Mouse (Mus musculus): ENCODE data around the gene Gm10135. TPM values are rescaled to one million over a fixed set of nuclear protein-coding genes. Genes with fewer than 3 reads are reported as not detected.
A peak's percentile ranks its signal among the peaks of the same experiment; 100 is the strongest.

Gm10135 gene
- total and polyA plus RNA-seq, 3 experiments, result not detected

DNA sequence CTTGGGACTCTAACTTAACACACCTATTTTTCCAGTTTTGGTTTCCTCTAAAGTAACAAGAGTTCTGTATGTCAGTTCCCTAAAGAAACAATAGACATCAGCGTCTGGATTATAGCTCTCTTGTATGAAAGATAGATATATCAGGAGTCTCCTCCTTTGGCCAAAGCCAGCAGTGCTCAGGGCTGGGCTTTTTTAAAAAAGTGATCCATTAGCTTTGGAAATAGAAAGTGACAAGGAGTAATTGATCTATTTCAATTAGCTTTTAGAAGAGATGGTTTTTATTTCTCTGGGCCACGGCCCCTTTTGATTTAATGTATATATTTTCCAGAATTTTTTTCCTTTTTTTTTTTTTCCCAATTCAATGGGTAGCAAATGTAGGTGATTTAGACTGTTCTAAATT lies 20.4 kb upstream of the Gm10135 start:
- Histone ChIP-seq H3K4me3 (no peak overlapping the region), H3K36me3 (ENCODE audit: control insufficient read depth, insufficient read depth, low read length) (no peaks in the 10 kb centered on the region), H3K9ac (ENCODE audit: low read depth, low read length) (no peak overlapping the region), H3K27ac (no peak overlapping the region), H3K79me2 (replicated peaks; ENCODE audit: control insufficient read depth, insufficient read depth, low read length) (no peaks in the 10 kb centered on the region), H3K4me1 (ENCODE audit: control insufficient read depth, insufficient read depth, low read length) (no peaks in the 10 kb centered on the region), H3K27me3 (ENCODE audit: control insufficient read depth, insufficient read depth, low read length) (no peaks in the 10 kb centered on the region)
- intact Hi-C loops (cut with DNase I), result no loop called here
- TF ChIP-seq EP300 (IDR thresholded peaks at IDR 0.05; ENCODE audit: insufficient read depth, low read depth, low read length), result no peak
- TF ChIP-seq POLR2A (IDR thresholded peaks at IDR 0.05; ENCODE audit: insufficient read depth, low read depth, low read length), result no peak
- no peak for TF ChIP-seq CTCF (IDR thresholded peaks at IDR 0.05)
- no peak for DNase-seq
- 67% methylated on average over 2 of the region's 2 CpGs for WGBS

DNA sequence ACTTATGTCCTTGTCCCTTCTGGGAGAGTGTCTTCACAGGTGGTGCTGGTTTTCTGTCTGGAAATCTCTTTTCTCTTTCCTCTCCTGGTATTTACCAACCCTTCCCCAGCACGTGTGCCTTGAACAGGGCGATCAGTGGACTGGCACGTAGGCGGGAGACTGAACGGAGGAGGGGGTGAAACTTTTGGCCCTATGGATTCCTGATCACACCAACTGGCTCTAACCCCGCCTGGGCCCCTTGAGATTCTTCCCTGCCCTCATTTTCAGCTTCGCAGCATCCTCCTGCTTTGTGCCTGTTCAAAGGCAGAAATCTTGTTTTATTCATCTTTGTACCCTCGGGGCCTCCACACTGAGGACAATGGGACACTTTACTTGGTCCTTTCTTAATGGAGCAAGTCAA lies 19.9 kb upstream of the Gm10135 start:
- no peaks in the 10 kb centered on the region for H3K79me2 ChIP-seq (replicated peaks; ENCODE audit: control insufficient read depth, insufficient read depth, low read length)
- WGBS, result 83% methylated on average over 8 of the region's 8 CpGs
- intact Hi-C loops (cut with DNase I), result no loop called here

GRCm38 (mm10) chr5:72992474-72992873 lies 18.0 kb upstream of the Gm10135 start:
- no peaks in the 10 kb centered on the region for H3K4me1 ChIP-seq (ENCODE audit: control insufficient read depth, insufficient read depth, low read length)
- no peak for DNase-seq
- WGBS, result 69% methylated on average over 1 of the region's 1 CpGs
- H3K79me2 ChIP-seq (replicated peaks; ENCODE audit: control insufficient read depth, insufficient read depth, low read length), result no peaks in the 10 kb centered on the region
- no peak for TF ChIP-seq CTCF (IDR thresholded peaks at IDR 0.05)
- TF ChIP-seq EP300 (IDR thresholded peaks at IDR 0.05; ENCODE audit: insufficient read depth, low read depth, low read length), result no peak
- TF ChIP-seq POLR2A (IDR thresholded peaks at IDR 0.05; ENCODE audit: insufficient read depth, low read depth, low read length), result no peak
- H3K27ac ChIP-seq, result no peak overlapping the region
- no peaks in the 10 kb centered on the region for H3K36me3 ChIP-seq (ENCODE audit: control insufficient read depth, insufficient read depth, low read length)
- intact Hi-C loops (cut with DNase I), result no loop called here
- no peak overlapping the region for H3K4me3 ChIP-seq
- no peak overlapping the region for H3K9ac ChIP-seq (ENCODE audit: low read depth, low read length)
- no peaks in the 10 kb centered on the region for H3K27me3 ChIP-seq (ENCODE audit: control insufficient read depth, insufficient read depth, low read length)

More for the DNA sequence above, 19.9 kb upstream of the Gm10135 start:
- Histone ChIP-seq H3K9ac (ENCODE audit: low read depth, low read length) (no peak overlapping the region), H3K36me3 (ENCODE audit: control insufficient read depth, insufficient read depth, low read length) (no peaks in the 10 kb centered on the region), H3K27me3 (ENCODE audit: control insufficient read depth, insufficient read depth, low read length) (no peaks in the 10 kb centered on the region), H3K27ac (no peak overlapping the region), H3K4me1 (ENCODE audit: control insufficient read depth, insufficient read depth, low read length) (no peaks in the 10 kb centered on the region), H3K4me3 (no peak overlapping the region)
- DNase-seq, result no peak
- no peak for TF ChIP-seq EP300 (IDR thresholded peaks at IDR 0.05; ENCODE audit: insufficient read depth, low read depth, low read length)
- TF ChIP-seq POLR2A (IDR thresholded peaks at IDR 0.05; ENCODE audit: insufficient read depth, low read depth, low read length), result no peak
- no peak for TF ChIP-seq CTCF (IDR thresholded peaks at IDR 0.05)

- DNase-seq, result no peak
- no peak for TF ChIP-seq CTCF (IDR thresholded peaks at IDR 0.05)
- no peak for TF ChIP-seq POLR2A (IDR thresholded peaks at IDR 0.05; ENCODE audit: insufficient read depth, low read depth, low read length)
- no peak for TF ChIP-seq EP300 (IDR thresholded peaks at IDR 0.05; ENCODE audit: insufficient read depth, low read depth, low read length)
- Histone ChIP-seq H3K4me3 (no peak overlapping the region), H3K27ac (no peak overlapping the region), H3K36me3 (ENCODE audit: control insufficient read depth, insufficient read depth, low read length) (no peaks in the 10 kb centered on the region), H3K9ac (ENCODE audit: low read depth, low read length) (no peak overlapping the region), H3K4me1 (ENCODE audit: control insufficient read depth, insufficient read depth, low read length) (no peaks in the 10 kb centered on the region), H3K79me2 (replicated peaks; ENCODE audit: control insufficient read depth, insufficient read depth, low read length) (no peaks in the 10 kb centered on the region), H3K27me3 (ENCODE audit: control insufficient read depth, insufficient read depth, low read length) (no peaks in the 10 kb centered on the region; the same call in 1 of the 2 replicates)
- intact Hi-C loops (cut with DNase I), result no loop called here
- 73% methylated on average over 8 of the region's 8 CpGs for WGBS
Measured at GRCm38 (mm10) chr5:72989756-72990155, 15.3 kb upstream of the Gm10135 start.

DNA sequence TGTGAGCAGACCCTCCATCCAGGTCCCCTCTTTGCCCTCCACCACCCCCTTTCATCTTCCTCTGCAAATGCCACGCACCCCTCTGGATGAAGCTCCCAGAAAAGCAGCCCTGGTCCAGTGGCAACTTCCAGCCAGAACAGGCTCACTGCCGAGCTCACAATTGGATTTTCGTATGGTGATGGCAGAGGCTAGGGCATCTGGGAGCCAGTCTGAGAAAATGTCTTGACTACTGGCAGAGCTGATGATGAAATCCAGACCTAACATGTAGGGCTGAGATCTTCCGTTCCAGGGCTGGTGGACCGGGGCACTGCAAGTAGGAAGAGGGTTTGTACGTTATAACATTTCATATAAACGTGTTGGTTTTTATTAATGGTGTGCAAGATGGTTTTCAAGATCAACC lies 13.3 kb upstream of the Gm10135 start:
- Histone ChIP-seq H3K4me3 (no peak overlapping the region), H3K27ac (no peak overlapping the region), H3K9ac (ENCODE audit: low read depth, low read length) (no peak overlapping the region), H3K79me2 (replicated peaks; ENCODE audit: control insufficient read depth, insufficient read depth, low read length) (no peaks in the 10 kb centered on the region), H3K4me1 (ENCODE audit: control insufficient read depth, insufficient read depth, low read length) (no peaks in the 10 kb centered on the region), H3K36me3 (ENCODE audit: control insufficient read depth, insufficient read depth, low read length) (no peaks in the 10 kb centered on the region), H3K27me3 (ENCODE audit: control insufficient read depth, insufficient read depth, low read length) (no peaks in the 10 kb centered on the region; the same call in 1 of the 2 replicates)
- TF ChIP-seq EP300 (IDR thresholded peaks at IDR 0.05; ENCODE audit: insufficient read depth, low read depth, low read length), result no peak
- no peak for TF ChIP-seq POLR2A (IDR thresholded peaks at IDR 0.05; ENCODE audit: insufficient read depth, low read depth, low read length)
- TF ChIP-seq CTCF (IDR thresholded peaks at IDR 0.05), result no peak
- WGBS, result 83% methylated on average over 7 of the region's 7 CpGs
- intact Hi-C loops (cut with DNase I), result no loop called here
- DNase-seq, result no peak

DNA sequence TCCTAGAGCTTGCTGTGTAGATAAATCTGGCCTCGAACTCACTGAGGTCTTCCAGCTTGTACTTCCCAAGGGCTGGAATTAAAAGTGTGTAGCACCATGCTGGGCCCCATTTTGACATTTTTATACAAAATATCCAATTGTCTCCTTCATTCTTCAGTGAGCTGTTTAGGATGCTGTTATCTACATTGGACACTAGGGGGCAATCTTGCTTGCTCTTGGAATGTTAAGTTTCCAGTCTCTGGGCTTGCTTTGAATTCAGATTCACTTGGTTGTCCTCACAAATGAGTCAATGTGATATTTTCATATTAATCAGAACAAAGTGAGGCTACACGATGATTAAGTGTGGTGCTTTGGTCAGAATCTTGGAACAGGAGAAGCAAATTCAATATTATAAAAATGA lies 9.6 kb upstream of the Gm10135 start:
- Histone ChIP-seq H3K79me2 (replicated peaks; ENCODE audit: control insufficient read depth, insufficient read depth, low read length) (no peaks in the 10 kb centered on the region), H3K4me3 (no peak overlapping the region), H3K27me3 (ENCODE audit: control insufficient read depth, insufficient read depth, low read length) (no peaks in the 10 kb centered on the region; the same call in 1 of the 2 replicates), H3K4me1 (ENCODE audit: control insufficient read depth, insufficient read depth, low read length) (no peaks in the 10 kb centered on the region), H3K9ac (ENCODE audit: low read depth, low read length) (no peak overlapping the region), H3K27ac (no peak overlapping the region), H3K36me3 (ENCODE audit: control insufficient read depth, insufficient read depth, low read length) (no peaks in the 10 kb centered on the region)
- TF ChIP-seq POLR2A (IDR thresholded peaks at IDR 0.05; ENCODE audit: insufficient read depth, low read depth, low read length) (no peak), CTCF (IDR thresholded peaks at IDR 0.05) (peak; percentile 96)
- DNase-seq, result no peak
- 4% methylated on average over 2 of the region's 2 CpGs for WGBS
- intact Hi-C loops (cut with DNase I), result loop anchor here (2.0 to 5.0 kb wide), 3 partner anchors 87 to 397 kb away; no protein-coding TSS in a partner anchor
